Mouse (Mus musculus) embryo, embryonic 10.5 days (tissue): ENCODE data around the gene Zfp60.

Source experiments
- DNase-seq: peaks from one replicate; pipeline ENCODE4 v3.0.0-alpha.2; 2015; ENCODE audit warnings: low spot score

Gene Zfp60

DNA sequence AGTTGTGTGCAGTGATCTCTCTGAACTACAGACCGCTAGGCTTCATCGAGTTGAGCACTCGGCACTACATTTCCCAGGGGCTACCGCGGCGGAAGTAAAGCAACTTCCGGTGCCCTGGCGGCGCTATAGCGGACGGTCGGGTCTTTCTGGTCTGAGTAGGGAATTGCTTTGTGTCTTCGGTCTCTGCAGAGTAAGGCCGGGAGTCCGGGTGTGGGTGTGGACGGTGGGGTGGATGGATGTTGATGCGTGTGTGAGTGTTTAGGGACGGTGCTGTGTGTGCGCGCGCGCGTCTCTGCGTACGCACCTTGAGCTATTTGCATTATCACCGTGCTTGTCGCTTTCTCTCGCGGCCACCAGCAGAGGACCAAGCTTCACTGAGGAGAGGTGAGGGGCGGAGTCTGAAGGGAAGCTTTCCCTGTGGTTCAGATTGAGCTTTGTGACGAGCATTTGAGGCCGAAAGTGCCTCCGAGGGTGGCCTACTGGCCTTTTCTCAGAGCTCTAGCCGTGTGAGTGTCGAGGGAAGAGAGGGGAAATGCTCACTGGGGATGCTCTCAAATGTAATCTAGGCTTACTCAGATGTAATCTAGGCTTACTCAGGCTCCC lies at the start of gene Zfp60:
TSS of gene Zfp60 (plus strand) at position 109 of the 603 bp plus-strand sequence.
- peak; percentile 95 for DNase-seq

DNA sequence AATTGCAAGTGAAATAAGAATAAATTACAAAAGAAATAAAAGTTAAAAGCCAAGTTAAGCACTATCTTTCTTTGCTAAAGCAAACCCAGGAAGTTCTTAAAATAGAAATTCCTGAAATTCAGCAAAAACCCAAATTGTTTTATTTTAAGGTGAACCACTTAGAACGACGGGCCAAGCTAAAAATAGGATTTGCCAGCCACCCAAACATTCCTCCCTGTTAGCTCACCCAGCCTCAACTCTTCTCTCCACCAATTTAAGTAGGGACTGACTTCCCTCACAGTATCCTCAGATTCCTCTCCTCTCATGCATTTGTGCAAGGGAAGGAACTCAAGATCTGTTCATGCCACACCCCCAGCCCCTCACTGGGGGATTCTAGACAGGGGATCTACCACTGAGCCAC lies 48.0 kb upstream of the Zfp60 start:
- no peak for DNase-seq

DNA sequence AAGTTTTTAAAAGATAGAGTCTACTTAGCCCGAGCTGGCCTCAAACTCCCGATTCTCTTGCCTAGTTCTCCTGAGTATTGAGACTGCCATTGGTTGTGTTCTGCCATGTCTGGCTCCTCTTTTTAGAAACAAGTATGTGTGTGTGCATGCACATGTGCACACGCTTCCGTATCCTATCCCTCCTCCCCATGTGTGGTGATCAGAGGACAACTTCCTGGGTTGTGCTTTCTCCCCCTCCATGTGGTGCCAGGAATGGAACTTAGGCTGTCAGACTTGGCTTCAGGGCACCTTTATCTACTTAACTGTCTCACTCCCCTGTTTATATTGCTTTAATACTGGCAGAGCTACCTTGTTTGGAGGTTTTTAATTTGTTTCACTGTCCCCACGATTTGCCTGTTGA lies 46.0 kb upstream of the Zfp60 start:
- no peak for DNase-seq

DNA sequence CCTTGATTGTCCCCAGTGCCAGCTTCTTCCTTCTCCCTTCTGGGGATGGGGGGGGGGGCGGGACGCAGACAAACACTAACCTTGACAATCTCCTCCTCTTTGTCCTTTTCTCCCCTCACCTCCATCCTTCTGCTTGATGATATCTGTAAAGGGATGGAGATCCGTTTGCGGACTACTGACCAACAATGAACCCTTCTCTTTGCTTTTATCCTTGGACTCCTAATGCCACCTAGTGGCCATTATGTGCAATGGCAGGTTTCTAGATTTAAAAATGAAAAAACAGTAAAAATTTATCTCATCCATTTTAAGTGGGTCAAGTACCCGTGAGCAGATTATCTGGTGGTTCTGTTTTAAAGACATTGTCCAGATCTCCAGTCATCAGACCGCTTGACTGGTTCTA lies 45.5 kb upstream of the Zfp60 start:
- DNase-seq: peak; percentile 78

DNA sequence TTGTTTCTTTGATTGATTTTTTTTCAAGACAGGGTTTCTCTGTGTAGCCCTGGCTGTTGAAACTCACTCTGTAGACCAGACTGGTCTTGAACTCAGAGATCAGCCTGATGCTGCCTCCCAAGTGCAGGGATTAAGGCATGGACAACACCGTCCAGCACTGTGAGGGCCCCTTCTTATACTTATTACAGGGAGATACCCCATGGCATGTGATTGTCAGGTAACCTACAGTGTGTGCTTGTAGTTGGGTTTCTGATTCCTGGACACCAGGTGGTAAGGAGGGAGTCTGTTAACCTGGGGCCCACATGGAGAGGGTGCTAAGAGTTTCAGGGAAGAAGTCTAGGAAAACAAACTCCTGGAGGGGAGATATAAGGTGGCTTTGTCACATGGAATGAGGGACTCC lies 44.1 kb upstream of the Zfp60 start:
- no peak for DNase-seq

DNA sequence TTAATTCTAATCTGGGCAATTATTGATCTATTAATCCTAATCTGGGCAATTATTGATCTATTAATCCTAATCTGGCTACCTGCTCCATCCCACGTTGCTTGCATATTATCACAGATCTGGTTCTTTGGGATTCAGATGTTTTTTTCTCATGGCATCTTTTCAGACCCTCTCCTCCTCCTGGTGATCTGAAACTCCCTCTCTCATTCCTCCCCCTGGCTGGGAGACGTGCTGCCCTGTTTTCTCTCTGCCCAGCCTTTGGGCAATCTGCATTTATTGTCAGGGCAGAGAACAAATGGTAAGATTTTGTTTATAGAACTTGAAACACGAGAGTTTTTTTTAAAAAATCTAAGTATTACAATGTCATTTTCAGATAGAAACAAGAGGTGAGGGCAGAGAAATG lies 43.4 kb upstream of the Zfp60 start:
- no peak for DNase-seq

DNA sequence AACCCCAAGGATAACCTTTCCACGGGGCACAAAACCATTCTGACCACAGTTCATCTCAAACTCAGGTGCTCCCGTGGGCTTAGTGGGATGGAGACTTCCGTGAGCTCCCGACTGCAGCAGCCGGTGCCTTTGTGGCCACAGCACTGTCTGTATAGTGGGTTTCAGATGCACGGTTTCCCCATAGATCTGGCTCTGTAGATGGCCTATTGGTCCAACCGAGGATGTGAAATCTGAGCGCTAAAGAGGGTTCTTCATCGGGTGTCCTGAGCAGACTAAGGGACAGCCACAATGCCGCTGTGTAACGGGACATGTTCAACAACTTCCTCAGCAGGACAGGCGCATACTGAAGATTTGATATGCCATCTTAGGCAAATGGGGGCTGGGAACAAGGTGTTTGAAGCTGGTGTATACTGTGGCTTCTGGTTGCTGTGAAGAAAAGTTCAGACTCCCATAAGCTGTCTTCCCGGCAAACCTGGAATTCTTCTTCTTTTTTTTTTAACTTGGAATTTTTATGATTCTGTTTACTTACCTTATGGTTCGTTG lies 42.9 kb upstream of the Zfp60 start:
- peak; percentile 27 for DNase-seq

DNA sequence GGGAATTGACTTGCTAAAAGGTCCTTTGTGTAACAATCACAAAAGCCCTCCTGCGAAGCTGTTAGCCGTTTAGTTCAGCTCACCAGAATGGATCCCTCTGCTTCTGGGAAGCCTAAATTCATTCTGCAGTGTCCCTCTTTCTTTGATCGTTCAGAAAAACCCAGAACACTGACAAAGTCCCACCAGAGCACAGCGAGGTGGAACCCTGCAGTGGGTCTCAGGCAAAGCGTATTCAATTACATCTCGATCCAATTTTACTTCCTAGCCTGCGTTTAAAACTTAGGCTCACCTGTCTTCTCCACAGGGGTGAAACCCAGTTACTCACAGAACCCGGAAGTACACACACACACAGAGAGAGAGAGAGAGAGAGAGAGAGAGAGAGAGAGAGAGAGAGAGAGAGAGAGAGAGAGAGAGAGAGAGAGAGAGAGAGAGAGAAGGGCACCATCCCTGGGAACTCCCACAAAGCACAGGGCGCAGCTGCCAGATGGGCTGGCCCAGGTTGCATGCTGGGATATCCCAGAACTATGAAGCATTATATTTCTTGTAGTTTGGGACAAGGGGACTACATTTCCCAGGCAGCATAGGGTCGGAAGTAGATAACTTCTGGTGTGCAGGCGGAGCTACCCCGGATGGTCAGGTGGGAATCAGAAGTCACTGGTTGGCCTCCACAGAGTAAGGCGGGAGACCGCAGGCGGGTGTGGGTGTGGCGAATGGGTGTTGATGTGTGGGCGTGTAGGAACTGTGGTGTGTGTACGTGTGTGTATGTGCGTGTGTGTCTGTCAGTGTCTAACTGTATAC lies 42.2 kb upstream of the Zfp60 start, which contains the start of gene Zfp607b:
TSS of gene Zfp607b (plus strand) at position 526 of the 798 bp plus-strand sequence.
- DNase-seq: peak; percentile 96

DNA sequence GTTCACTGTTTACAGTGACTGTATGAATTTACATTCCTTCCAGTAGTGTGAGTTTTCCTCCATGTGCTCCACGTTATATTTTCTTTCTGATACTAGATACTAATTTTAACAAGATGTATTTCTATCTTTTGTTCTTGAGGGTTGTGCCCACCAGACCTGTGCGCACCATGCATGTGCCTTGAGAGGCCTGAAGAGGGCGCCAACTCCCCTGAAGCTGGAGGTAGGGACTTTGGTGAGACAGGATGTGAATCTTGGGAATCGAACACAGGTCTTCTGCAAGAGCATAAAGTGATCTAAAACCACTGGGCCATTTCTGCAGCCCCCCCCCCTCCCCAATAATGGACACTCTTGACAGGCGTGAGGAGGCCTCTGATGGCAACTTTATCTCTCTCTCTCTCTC lies 40.1 kb upstream of the Zfp60 start:
- peak; percentile 58 for DNase-seq

DNA sequence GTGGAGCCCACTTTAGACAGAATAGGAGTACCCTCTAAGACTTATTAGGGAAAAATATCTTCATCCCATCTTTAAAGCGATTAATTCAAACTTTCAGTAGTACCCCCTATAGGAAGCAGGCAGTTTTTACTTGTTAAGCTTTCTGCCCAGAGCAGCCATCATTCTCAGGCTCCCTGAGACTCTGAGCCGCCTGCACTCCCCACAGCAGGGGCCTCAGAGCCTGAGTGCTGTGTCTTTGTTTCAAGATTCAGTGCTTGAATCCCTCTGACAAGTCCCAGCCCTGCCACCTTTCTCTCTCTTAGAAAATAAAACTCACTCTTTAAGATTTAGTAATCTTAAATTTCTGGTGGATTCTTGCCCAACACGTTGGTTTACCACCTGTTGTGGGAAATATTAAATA lies 34.5 kb upstream of the Zfp60 start:
- no peak for DNase-seq

DNA sequence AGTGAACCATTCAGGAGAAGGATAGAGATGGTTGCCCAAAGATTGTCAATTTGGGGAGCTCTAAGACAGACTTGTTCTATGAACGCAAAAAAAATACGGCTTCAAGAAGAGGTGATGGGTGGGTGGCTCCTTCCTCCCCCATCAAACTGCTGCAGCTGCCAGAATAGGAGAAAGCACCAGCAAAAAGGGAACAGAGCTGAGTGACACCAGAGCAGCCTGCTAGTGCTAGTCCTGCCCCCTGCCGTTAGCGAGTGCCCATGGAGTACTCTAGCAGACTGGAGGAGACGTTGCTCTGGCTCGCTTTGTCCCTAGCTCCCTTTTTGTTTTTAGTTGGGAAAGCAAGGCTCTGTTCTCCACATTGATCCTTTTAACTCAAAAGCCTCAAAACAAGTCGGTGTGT lies 20.8 kb upstream of the Zfp60 start:
- no peak for DNase-seq

DNA sequence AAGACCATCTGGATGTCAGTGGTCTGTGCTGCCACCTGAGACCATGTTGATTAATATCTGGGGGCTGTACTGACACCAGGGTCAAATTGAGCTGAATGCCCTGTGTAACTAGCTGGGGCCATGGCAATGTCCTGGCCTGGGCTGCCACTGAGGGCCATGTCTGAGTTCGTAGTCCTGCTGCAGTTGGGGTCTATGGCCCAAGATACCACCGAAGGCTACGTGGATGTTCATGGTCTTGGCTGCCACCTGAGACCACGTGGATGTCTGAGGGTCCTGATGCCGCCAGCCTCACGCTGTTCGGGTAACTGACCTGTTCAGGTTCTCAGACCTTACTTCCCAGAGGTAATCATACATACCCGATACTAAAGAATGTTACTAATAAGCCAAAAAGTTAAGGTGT lies 9.2 kb upstream of the Zfp60 start:
- no peak for DNase-seq

DNA sequence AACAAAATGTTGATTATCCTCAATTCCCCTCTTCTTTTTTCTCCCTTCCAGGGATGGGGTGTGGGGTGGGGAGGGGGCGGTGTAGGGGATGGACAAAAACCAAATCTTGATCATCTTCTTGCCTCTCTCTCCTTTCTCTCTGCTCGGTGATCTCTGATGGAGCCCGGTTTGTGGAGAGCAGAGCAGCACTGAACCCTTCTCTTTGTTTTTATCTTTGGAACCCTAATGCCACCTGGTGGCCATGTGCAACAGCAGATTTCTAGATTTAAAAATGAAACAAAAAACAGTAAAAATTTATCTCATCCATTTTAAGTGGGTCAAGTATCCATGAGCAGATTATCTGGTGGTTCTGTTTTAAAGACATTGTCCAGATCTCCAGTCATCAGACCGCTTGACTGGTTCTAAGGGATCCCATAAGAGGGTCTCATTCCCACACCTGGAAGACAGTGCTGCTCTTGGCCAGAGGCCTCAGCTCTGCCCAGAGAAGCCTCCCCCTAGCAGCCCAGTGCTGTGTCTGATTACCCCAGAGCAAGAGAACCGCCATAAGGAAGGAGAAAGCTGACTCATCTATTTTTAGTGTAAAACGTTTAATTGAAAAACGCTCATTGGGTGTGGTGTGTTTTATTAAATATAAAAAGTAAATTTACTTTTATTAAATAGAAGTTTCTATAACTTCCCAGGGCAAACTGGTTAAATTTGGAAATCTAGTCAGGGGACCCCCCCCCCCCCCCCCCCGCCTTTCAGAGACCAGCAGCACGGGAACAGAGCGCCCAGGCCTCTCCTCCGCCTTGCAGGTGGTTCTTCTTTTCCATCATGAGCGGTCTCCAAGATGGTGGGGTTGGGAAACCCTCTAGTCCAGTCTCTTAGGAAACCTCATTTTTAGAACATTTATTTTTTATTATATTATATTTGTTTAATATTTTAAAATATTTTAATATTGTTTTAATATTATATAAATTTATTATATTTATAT lies 5.3 kb upstream of the Zfp60 start:
- peak; percentile 84 for DNase-seq

DNA sequence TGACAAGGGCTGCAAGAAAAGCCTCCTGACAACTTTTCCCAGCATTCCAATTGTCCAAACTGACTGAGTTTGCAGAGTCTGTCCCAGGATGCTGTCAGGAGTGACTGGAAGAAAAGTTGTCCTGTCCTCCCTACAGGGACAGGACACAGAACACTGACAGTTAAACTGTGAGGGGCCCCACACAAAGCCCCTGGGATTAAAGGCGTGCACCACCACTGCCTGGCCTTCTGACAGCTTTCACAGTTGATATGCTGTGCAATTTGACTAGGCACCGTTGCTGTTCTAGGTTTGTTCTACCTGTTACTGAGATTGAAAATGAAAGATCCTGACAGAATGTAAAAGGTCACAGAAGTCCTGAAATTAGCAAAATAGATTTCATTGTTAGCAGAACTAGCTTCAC lies 3.7 kb upstream of the Zfp60 start:
- DNase-seq: no peak

DNA sequence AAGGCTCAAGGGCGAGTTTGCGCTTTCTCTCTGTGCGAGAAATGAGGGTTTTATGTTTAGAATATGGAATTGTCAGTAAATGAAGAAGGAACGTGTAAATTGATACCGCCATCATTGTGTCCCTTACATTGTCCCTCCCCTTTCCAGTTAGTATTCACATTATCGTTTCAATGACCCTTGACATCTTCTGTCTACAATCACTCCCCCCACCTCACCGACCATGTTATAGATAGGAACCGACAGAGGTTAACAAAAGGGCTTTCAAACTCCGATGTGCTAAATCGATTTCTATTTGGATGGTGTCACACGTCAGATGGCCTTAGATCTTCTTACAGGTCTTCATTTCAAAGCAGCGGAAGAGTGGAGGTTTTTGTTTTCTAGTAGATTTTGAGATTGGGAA lies 757 bp downstream of the Zfp60 start:
- DNase-seq: peak; percentile 66

DNA sequence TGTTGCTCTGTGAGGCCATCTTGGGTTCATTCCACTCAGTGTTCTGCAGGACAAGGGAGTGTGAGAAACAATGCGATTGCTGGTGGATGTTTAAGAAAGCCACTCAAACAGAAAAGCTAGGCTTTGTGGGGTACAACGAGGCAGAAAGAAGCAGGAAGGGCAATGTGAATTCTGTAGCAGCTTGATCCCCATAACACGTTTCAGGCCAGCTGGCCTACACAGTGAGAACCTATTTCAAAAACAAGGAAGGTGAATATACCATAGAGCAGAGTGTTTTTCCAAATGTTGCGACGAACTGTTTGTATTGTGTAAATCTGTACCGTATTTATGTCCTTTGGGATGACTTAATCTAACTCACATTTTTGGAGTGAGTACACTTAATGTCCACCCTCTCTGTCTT lies 1.3 kb downstream of the Zfp60 start:
- no peak for DNase-seq

DNA sequence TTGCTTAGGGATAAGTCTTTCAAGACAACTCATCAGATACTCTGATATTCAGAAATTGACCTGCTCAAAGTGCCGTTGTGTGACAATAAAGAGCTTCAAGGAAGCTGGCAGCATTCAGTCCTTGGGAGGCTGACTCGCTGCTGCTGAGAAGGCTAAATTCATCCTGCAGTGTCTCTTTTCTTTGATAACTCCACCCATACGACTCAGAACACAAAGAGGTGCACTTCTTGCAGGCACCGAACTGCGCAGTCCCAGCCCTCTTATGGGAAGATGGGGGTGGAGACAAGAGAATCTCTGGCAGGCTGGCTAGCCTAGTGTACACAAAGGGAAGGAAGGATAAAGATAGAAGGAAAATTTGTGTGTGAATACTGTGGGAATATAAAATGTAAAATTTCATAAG lies 4.3 kb downstream of the Zfp60 start:
- peak; percentile 46 for DNase-seq

DNA sequence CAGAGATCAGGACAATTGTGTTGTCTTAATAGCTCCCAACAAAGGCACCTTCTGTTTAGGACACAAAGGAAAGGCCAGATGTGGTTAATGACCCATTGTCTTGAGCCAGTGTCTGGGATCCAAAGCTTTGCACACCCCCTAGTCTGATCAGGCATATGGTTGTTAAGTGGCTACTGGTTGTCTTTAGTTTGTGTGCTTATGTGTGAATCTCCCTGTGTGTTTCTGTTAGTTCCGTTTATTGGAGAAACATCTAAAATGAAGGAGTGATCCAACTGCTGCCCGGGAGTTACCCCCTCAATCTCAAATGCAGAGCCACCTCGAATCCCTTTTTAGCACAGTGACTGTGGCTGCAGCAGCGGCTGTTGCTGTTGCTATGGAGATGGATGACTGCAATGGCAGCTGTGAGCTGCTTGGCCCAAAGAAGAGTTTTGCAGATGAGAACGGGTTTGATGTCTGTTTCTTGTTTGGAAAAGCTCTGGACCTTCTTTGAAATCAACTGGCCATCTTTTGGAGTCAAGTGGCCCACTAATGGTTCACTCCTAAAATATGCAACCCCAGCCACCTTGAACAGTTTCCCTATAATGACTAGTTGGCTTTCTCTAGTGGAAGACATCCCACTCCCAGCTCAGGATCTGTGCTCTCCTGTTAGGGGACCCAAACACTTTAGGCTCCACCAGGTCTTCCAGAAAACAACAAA lies 25.3 kb downstream of the Zfp60 start:
- DNase-seq: peak; percentile 61

DNA sequence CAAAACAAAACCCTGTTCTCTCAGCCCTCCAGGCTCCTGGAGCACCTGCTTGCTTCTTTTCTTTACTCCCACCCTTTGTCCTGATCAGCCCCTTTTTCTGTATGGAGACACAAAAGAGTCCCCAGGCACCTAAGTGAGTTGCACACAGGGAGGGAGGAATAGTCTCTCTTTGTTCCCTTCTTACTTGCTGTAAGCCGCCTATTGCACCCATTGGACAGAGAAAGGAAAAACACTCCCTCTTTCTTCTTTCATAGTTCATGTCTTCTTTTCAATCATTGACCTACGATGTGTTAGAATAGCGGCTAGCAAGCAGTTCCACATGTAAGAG lies 25.8 kb downstream of the Zfp60 start:
- DNase-seq: peak; percentile 39

DNA sequence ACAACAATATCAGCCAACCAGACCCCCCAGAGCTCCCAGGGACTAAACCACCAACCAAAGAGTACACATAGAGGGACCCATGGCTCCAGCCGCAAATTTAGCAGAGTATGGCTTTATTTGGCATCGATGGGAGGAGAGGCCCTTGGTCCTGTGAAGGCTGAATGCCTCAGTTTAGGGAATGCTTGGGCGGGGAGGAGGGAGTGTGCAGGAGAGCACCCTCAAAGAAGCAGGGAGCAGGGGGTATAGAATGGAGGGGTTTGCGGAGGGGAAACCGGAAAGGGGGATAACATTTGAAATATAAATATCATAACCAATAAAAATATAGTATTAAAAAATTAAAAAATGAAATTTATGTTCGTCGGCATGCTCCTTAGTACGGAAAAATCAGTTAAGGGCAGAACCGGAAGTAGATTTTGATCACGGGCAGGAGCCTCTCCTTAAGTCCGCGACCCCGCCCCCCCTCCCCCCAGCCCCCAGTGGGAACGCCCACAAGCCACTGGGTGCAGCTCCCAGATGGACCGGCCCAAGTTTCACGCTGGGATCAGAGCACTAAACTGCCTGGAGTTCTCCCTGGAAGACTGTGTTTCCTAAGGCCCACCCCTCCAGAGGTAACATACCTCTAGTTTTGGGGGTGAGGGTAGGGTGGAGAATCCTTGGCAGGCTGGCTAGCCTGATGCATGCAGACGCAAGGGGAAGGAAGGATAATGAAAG lies 34.1 kb downstream of the Zfp60 start:
- DNase-seq: no peak

DNA sequence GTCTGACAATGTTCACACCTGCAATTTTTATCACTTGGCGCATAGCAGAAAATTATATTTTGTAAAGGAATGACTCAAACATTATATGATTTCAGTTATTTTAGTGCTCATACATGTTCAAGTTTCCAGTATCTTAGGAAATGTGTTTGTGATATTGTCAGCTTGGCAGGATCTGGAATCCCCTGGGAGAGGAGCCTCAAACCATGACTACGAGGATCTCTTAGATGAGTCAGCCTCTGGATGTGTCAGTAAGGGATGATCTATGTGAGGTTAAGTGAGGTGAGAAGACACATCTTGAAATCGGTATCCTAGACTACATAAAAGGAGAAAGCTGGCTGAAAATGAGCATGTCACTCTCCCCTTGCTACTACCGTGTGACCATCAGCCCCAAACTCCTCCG lies 58.1 kb downstream of the Zfp60 start:
- DNase-seq: no peak
